17 mouse cellular contexts compared by ENCODE assay signal in genomic region chr5:117139822-117140221, GRCm38 (mm10). TPM values are rescaled to one million over a fixed set of nuclear protein-coding genes. Genes with fewer than 3 reads are reported as not detected.
DNase-seq lines count a peak whose midpoint lies in the region; ATAC-seq and TF ChIP-seq lines count a peak whose summit lies in the region.
"Had no signal": no experiment of that assay in that cellular context is flagged by ENCODE, and none has a peak within 500 bp of the region (broad histone marks: within the 10 kb centered on the region; RNA-seq: fewer than 3 reads in every experiment).

No protein-coding gene starts in this region.

- H3K9me3 ChIP-seq in intestine, embryonic 15.5 days, result no peaks in the 10 kb centered on the region
- no peaks in the 10 kb centered on the region for H3K9me3 ChIP-seq in liver, postnatal 0 days (ENCODE audit: low read length)
- no peaks in the 10 kb centered on the region for H3K9me3 ChIP-seq in midbrain, embryonic 10.5 days (replicated peaks)
- H3K9me3 ChIP-seq: embryonic facial prominence, embryonic 12.5 days; heart, embryonic 10.5 days; lung, embryonic 15.5 days had no signal

- H3K27me3 ChIP-seq in intestine, embryonic 15.5 days (replicated peaks), result no peaks in the 10 kb centered on the region
- no peaks in the 10 kb centered on the region for H3K27me3 ChIP-seq in liver, postnatal 0 days (ENCODE audit: insufficient read depth, low read length)
- H3K27me3 ChIP-seq in midbrain, embryonic 10.5 days (ENCODE audit: low read depth, poor library complexity, severe bottlenecking), result no peaks in the 10 kb centered on the region
- H3K27me3 ChIP-seq: embryonic facial prominence, embryonic 12.5 days; lung, embryonic 15.5 days had no signal

- no peak for DNase-seq in left cerebral cortex, adult 2 months (ENCODE audit: extremely low spot score in 1 of 2, low spot score in 2 of 2)
- DNase-seq in left cerebral cortex, adult 8-10 months (ENCODE audit: low spot score in 2 of 2), result no peak
- DNase-seq in ZHBTc4 (ENCODE audit: low read depth, low spot score), result peak; percentile 51
- no peak for DNase-seq in liver, postnatal 0 days
- no peak for DNase-seq in ovary, postnatal 36 days (ENCODE audit: low spot score)
- no peak for DNase-seq in midbrain, embryonic 10.5 days (ENCODE audit: low spot score)
- DNase-seq: adrenal gland, postnatal 14 days; cerebellum, adult 8-10 months; heart, postnatal 36 days; right cerebral cortex, adult 18-20 months; thymus, postnatal 14 days had no signal

- intact Hi-C loops in left cerebral cortex, adult 2 months (cut with DNase I), result loop anchor here (2.0 kb wide), 1 partner anchor 19 kb away; the partner anchor contains the start of gene Taok3

- no peak overlapping the region for H3K9ac ChIP-seq in intestine, embryonic 15.5 days
- no peak overlapping the region for H3K9ac ChIP-seq in liver, postnatal 0 days (replicated peaks)
- H3K9ac ChIP-seq: embryonic facial prominence, embryonic 12.5 days; hindbrain, embryonic 14.5 days; lung, embryonic 15.5 days had no signal

- no peak for TF ChIP-seq EP300 in liver, postnatal 0 days (IDR thresholded peaks at IDR 0.05; ENCODE audit: low read depth)

- H3K4me1 ChIP-seq in intestine, embryonic 15.5 days (replicated peaks), result peaks cover 33% of the 10 kb centered on the region
- H3K4me1 ChIP-seq in liver, postnatal 0 days (ENCODE audit: insufficient read depth), result peaks cover 74% of the 10 kb centered on the region
- peaks cover 30% of the 10 kb centered on the region for H3K4me1 ChIP-seq in midbrain, embryonic 10.5 days

- TF ChIP-seq CTCF in left cerebral cortex, adult 2 months (IDR thresholded peaks at IDR 0.05), result peak; percentile 18
- no peak for TF ChIP-seq CTCF in liver, postnatal 0 days (IDR thresholded peaks at IDR 0.05; ENCODE audit: low read depth)

- H3K36me3 ChIP-seq in intestine, embryonic 15.5 days, result no peaks in the 10 kb centered on the region
- H3K36me3 ChIP-seq in liver, postnatal 0 days (replicated peaks; ENCODE audit: insufficient read depth, low read length), result peaks cover 6% of the 10 kb centered on the region
- H3K36me3 ChIP-seq in midbrain, embryonic 10.5 days, result no peaks in the 10 kb centered on the region
- H3K36me3 ChIP-seq: embryonic facial prominence, embryonic 12.5 days; heart, embryonic 10.5 days; lung, embryonic 15.5 days had no signal

- WGBS in intestine, embryonic 15.5 days, result 65% methylated on average over 8 of the region's 8 CpGs
- WGBS in liver, postnatal 0 days (ENCODE audit: insufficient replicate concordance), result 61% methylated on average over 8 of the region's 8 CpGs
- 77% methylated on average over 8 of the region's 8 CpGs for WGBS in midbrain, embryonic 10.5 days

- no peak overlapping the region; the same call in 1 of the 2 replicates for H3K4me2 ChIP-seq in intestine, embryonic 15.5 days (replicated peaks)
- H3K4me2 ChIP-seq in liver, postnatal 0 days (ENCODE audit: low read depth, low read length), result 0 out of 2 replicates have a peak overlapping the region, but pooled peaks have one; percentile 7
- H3K4me2 ChIP-seq: embryonic facial prominence, embryonic 12.5 days; hindbrain, embryonic 14.5 days; lung, embryonic 15.5 days had no signal

- ATAC-seq in intestine, embryonic 15.5 days, result peak; percentile 24; the same call in 1 of the 2 replicates
- no peak for ATAC-seq in liver, postnatal 0 days
- ATAC-seq: forebrain, embryonic 14.5 days had no signal

- H3K27ac ChIP-seq in left cerebral cortex, adult 2 months, result no peak overlapping the region
- no peak overlapping the region for H3K27ac ChIP-seq in intestine, embryonic 15.5 days
- peak overlapping the region; percentile 98; the same call in 1 of the 2 replicates for H3K27ac ChIP-seq in liver, postnatal 0 days (ENCODE audit: low read depth)
- H3K27ac ChIP-seq in midbrain, embryonic 10.5 days (replicated peaks), result no peak overlapping the region
- H3K27ac ChIP-seq: embryonic facial prominence, embryonic 12.5 days; hindbrain, embryonic 14.5 days had no signal

- no peak overlapping the region for H3K4me3 ChIP-seq in left cerebral cortex, adult 2 months
- H3K4me3 ChIP-seq in intestine, embryonic 15.5 days (replicated peaks), result no peak overlapping the region
- H3K4me3 ChIP-seq in liver, postnatal 0 days (ENCODE audit: low read depth, low read length), result no peak overlapping the region
- no peak overlapping the region for H3K4me3 ChIP-seq in midbrain, embryonic 10.5 days
- H3K4me3 ChIP-seq: embryonic facial prominence, embryonic 12.5 days; heart, embryonic 10.5 days; lung, embryonic 15.5 days had no signal

RNA-seq across cellular contexts. Expression of gene Taok3, which starts 19.9 kb away (rescaled TPM):
- total RNA-seq in left cerebral cortex, adult 2 months (2021), result 10 to 100 TPM; 52.5 to 54.7 TPM
- total RNA-seq in left cerebral cortex, adult 8-10 months (2022), result 10 to 100 TPM; 49.5 to 55.4 (median 52.4) TPM
- 44.9 and 45.0 TPM in 2 replicates for polyA plus RNA-seq in intestine, embryonic 15.5 days (2015; fragmentation: Nextera tagmentation; extraction: Ambion mirVana)
- 40.5 and 41.9 TPM in 2 replicates for polyA plus RNA-seq in liver, postnatal 0 days (2015; fragmentation: Nextera tagmentation; extraction: Ambion mirVana)
- 12.0 and 16.8 TPM in 2 replicates for polyA plus RNA-seq in midbrain, embryonic 10.5 days (2016; fragmentation: Nextera tagmentation; extraction: Ambion mirVana)

RNA-seq across cellular contexts. Expression of gene Suds3, which starts 23.9 kb away (rescaled TPM):
- total RNA-seq in left cerebral cortex, adult 2 months (2021), result 100 to 1,000 TPM; 117 to 141 TPM
- 100 to 1,000 TPM; 114 to 150 (median 121) TPM for total RNA-seq in left cerebral cortex, adult 8-10 months (2022)
- polyA plus RNA-seq in intestine, embryonic 15.5 days (2015; fragmentation: Nextera tagmentation; extraction: Ambion mirVana), result 72.7 and 73.7 TPM in 2 replicates
- 30.5 and 33.4 TPM in 2 replicates for polyA plus RNA-seq in liver, postnatal 0 days (2015; fragmentation: Nextera tagmentation; extraction: Ambion mirVana)
- polyA plus RNA-seq in midbrain, embryonic 10.5 days (2016; fragmentation: Nextera tagmentation; extraction: Ambion mirVana), result 80.6 and 84.5 TPM in 2 replicates
